Mouse (Mus musculus) hindbrain, embryonic 11.5 days (tissue): ENCODE results near the gene Slc22a5. TPM values are rescaled to one million over a fixed set of nuclear protein-coding genes. Genes with fewer than 3 reads are reported as not detected.
A peak's percentile ranks its signal among the peaks of the same experiment; 100 is the strongest.
"Not testable (repeated sequence)": the region's sequence is repeated elsewhere in the genome, so short reads cannot be mapped to it uniquely, and the experiment has no call there.

Experiments
- ATAC-seq: fragments of 200-750 bp; cut with Nextera tagmentation; 2 replicates; pipeline ENCODE4 v1.8.0; 2017; ENCODE audit warnings: mild to moderate bottlenecking, moderate TSS enrichment, moderate library complexity; ENCODE audit not compliant: low FRiP score
- DNase-seq: peaks from one replicate; pipeline ENCODE4 v3.0.0-alpha.2; 2015; ENCODE audit warnings: low spot score
- H3K27ac ChIP-seq: fragments of 300-500 bp; sonication (generic); 2 replicates; pipeline ENCODE4 v1.5.1; 2014; ENCODE audit warnings: mild to moderate bottlenecking, low read depth, low read length
- H3K27me3 ChIP-seq: fragments of 300-500 bp; sonication (generic); 2 replicates; pipeline ENCODE4 v1.6.1; 2014; ENCODE audit warnings: mild to moderate bottlenecking, low read length, moderate library complexity, mixed read lengths; ENCODE audit not compliant: control insufficient read depth, insufficient read depth
- H3K36me3 ChIP-seq: fragments of 300-500 bp; sonication (generic); 2 replicates; pipeline ENCODE4 v1.6.1; 2014; ENCODE audit warnings: mild to moderate bottlenecking, low read length, moderate library complexity, mixed read lengths; ENCODE audit not compliant: control insufficient read depth, insufficient read depth
- H3K4me1 ChIP-seq: fragments of 300-500 bp; sonication (generic); replicated peaks from 2 replicates; pipeline ENCODE4 v1.6.1; 2014; ENCODE audit warnings: low read length, mixed read lengths; ENCODE audit not compliant: control insufficient read depth, insufficient read depth
- H3K4me2 ChIP-seq: fragments of 300-500 bp; sonication (generic); replicated peaks from 2 replicates; pipeline ENCODE4 v1.6.1; 2014; ENCODE audit warnings: mild to moderate bottlenecking, low read depth, low read length
- H3K4me3 ChIP-seq: fragments of 300-500 bp; sonication (generic); 2 replicates; pipeline ENCODE4 v1.5.1; 2014; ENCODE audit warnings: low read depth, low read length
- H3K9ac ChIP-seq: fragments of 300-500 bp; sonication (generic); 2 replicates; pipeline ENCODE4 v1.6.1; 2014; ENCODE audit warnings: low read depth, low read length
- H3K9me3 ChIP-seq: fragments of 300-500 bp; sonication (generic); 2 replicates; pipeline ENCODE4 v1.6.1; 2016; ENCODE audit warnings: low read length; ENCODE audit not compliant: control insufficient read depth
- WGBS: fragments of 180-500 bp; shearing (Covaris S2); extraction: QIAGEN DNeasy Blood & Tissue Kit; methylation state at CpG from one replicate; pipeline ENCODE4 v1.1.7; 2014; 5-methylcytosine and 5-hydroxymethylcytosine counted together
- polyA plus RNA-seq: library from polyadenylated mRNA; unstranded; fragments of >200 nt; fragmentation: Nextera tagmentation; extraction: Ambion mirVana; gene quantifications from 2 replicates; pipeline ENCODE4 v1.2.1, GENCODE M21; 2014

Gene Slc22a5
- polyA plus RNA-seq, 1 experiment from 2014 or later: 7.8 TPM

GRCm38 (mm10) chr11:53892716-53893416, 1.4 kb upstream of the Slc22a5 start:
- 50% methylated on average over 9 of the region's 9 CpGs for WGBS
- Histone ChIP-seq H3K27ac (no peak overlapping the region), H3K4me1 (no peaks in the 10 kb centered on the region)

GRCm38 (mm10) chr11:53890906-53891504, 455 bp downstream of the Slc22a5 start:
- peak; percentile 23 for ATAC-seq
- H3K4me3 ChIP-seq: peak overlapping the region; percentile 58
- H3K4me2 ChIP-seq: peak overlapping the region; percentile 86
- no peaks in the 10 kb centered on the region for H3K27me3 ChIP-seq
- H3K9ac ChIP-seq: peak overlapping the region; percentile 58
- no peak overlapping the region for H3K27ac ChIP-seq
- H3K9me3 ChIP-seq: no peaks in the 10 kb centered on the region
- no peaks in the 10 kb centered on the region for H3K36me3 ChIP-seq
- DNase-seq: no peak
- 3% methylated on average over 33 of the region's 33 CpGs for WGBS
- no peaks in the 10 kb centered on the region for H3K4me1 ChIP-seq

More at GRCm38 (mm10) chr11:53892716-53893416, 1.4 kb upstream of the Slc22a5 start:
- Histone ChIP-seq H3K36me3 (no peaks in the 10 kb centered on the region), H3K9me3 (no peaks in the 10 kb centered on the region), H3K27me3 (no peaks in the 10 kb centered on the region), H3K9ac (no peak overlapping the region), H3K4me2 (no peak overlapping the region), H3K4me3 (no peak overlapping the region)
- peak; percentile 10 for DNase-seq
- no peak for ATAC-seq

GRCm38 (mm10) chr11:53890225-53890624, 1.2 kb downstream of the Slc22a5 start:
- ATAC-seq: no peak
- Histone ChIP-seq H3K9me3 (no peaks in the 10 kb centered on the region), H3K4me3 (no peak overlapping the region), H3K36me3 (no peaks in the 10 kb centered on the region), H3K27me3 (no peaks in the 10 kb centered on the region), H3K27ac (no peak overlapping the region), H3K4me2 (no peak overlapping the region), H3K4me1 (no peaks in the 10 kb centered on the region), H3K9ac (no peak overlapping the region)
- WGBS: 93% methylated on average over 2 of the region's 2 CpGs
- no peak for DNase-seq

- no peak for DNase-seq
- Histone ChIP-seq H3K9ac (no peak overlapping the region), H3K4me2 (no peak overlapping the region), H3K36me3 (no peaks in the 10 kb centered on the region), H3K4me3 (no peak overlapping the region), H3K4me1 (no peaks in the 10 kb centered on the region), H3K27ac (no peak overlapping the region), H3K9me3 (no peaks in the 10 kb centered on the region), H3K27me3 (no peaks in the 10 kb centered on the region)
- ATAC-seq: no peak
- whole genome bisulfite sequencing: 66% methylated on average over 4 of the region's 4 CpGs
Measured at GRCm38 (mm10) chr11:53889091-53889645, 2.3 kb downstream of the Slc22a5 start.

- Histone ChIP-seq H3K27me3 (no peaks in the 10 kb centered on the region), H3K9ac (no peak overlapping the region), H3K27ac (no peak overlapping the region), H3K4me2 (no peak overlapping the region), H3K4me3 (no peak overlapping the region), H3K4me1 (no peaks in the 10 kb centered on the region), H3K36me3 (no peaks in the 10 kb centered on the region), H3K9me3 (no peaks in the 10 kb centered on the region)
- 93% methylated on average over 4 of the region's 4 CpGs for WGBS
- ATAC-seq (no peak), DNase-seq (no peak)
Measured at GRCm38 (mm10) chr11:53888242-53888641, 3.2 kb downstream of the Slc22a5 start.

- H3K9ac ChIP-seq: no peak overlapping the region
- no peaks in the 10 kb centered on the region for H3K9me3 ChIP-seq
- 86% methylated on average over 2 of the region's 2 CpGs for WGBS
- H3K4me1 ChIP-seq: no peaks in the 10 kb centered on the region
- H3K4me2 ChIP-seq: no peak overlapping the region
- ATAC-seq (no peak), DNase-seq (no peak)
- H3K27ac ChIP-seq: no peak overlapping the region
- no peak overlapping the region for H3K4me3 ChIP-seq
- no peaks in the 10 kb centered on the region for H3K36me3 ChIP-seq
- H3K27me3 ChIP-seq: no peaks in the 10 kb centered on the region
Measured at GRCm38 (mm10) chr11:53883287-53883686, 8.2 kb downstream of the Slc22a5 start.

- ATAC-seq: not testable (repeated sequence)
- 76% methylated on average over 5 of the region's 5 CpGs for WGBS
Measured at GRCm38 (mm10) chr11:53878096-53878495, 13.4 kb downstream of the Slc22a5 start.

GRCm38 (mm10) chr11:53876488-53876887, 15.0 kb downstream of the Slc22a5 start:
- Histone ChIP-seq H3K4me3 (no peak overlapping the region), H3K9me3 (no peaks in the 10 kb centered on the region), H3K36me3 (no peaks in the 10 kb centered on the region), H3K27me3 (no peaks in the 10 kb centered on the region), H3K4me1 (no peaks in the 10 kb centered on the region), H3K9ac (no peak overlapping the region), H3K4me2 (no peak overlapping the region), H3K27ac (no peak overlapping the region)
- ATAC-seq: no peak
- no peak for DNase-seq
- WGBS: 87% methylated on average over 4 of the region's 4 CpGs

More at GRCm38 (mm10) chr11:53878096-53878495, 13.4 kb downstream of the Slc22a5 start:
- DNase-seq, H3K36me3 ChIP-seq, H3K4me2 ChIP-seq, H3K27me3 ChIP-seq, H3K4me3 ChIP-seq, H3K9ac ChIP-seq, H3K9me3 ChIP-seq, H3K4me1 ChIP-seq, H3K27ac ChIP-seq: not testable (repeated sequence)

GRCm38 (mm10) chr11:53874706-53875105, 16.8 kb downstream of the Slc22a5 start:
- Histone ChIP-seq H3K27ac (no peak overlapping the region), H3K4me3 (no peak overlapping the region), H3K9ac (no peak overlapping the region), H3K36me3 (no peaks in the 10 kb centered on the region), H3K9me3 (no peaks in the 10 kb centered on the region), H3K4me2 (no peak overlapping the region), H3K4me1 (no peaks in the 10 kb centered on the region), H3K27me3 (no peaks in the 10 kb centered on the region)
- 74% methylated on average over 4 of the region's 4 CpGs for WGBS
- no peak for ATAC-seq
- DNase-seq: no peak
